Mouse (Mus musculus): ENCODE results near the gene Sppl2c. TPM values are rescaled to one million over a fixed set of nuclear protein-coding genes. Genes with fewer than 3 reads are reported as not detected.

Sppl2c gene
- not detected for total RNA-seq (2021)
- long read RNA-seq, experiment 1: 0 reads
- long read RNA-seq, experiment 2: 0 reads

GRCm38 (mm10) chr11:104186135-104186836 lies at the start of gene Sppl2c:
Gene Sppl2c, plus strand, starts transcription at chr11:104186327.
- DNase-seq: no peak

GRCm38 (mm10) chr11:104138976-104139375 lies 47.2 kb upstream of the Sppl2c start:
- no peak for DNase-seq

GRCm38 (mm10) chr11:104144930-104145329 lies 41.2 kb upstream of the Sppl2c start:
- DNase-seq: no peak

GRCm38 (mm10) chr11:104148787-104149186 lies 37.3 kb upstream of the Sppl2c start:
- no peak for DNase-seq

- no peak for DNase-seq
These were observed 35.2 kb upstream of the Sppl2c start for GRCm38 (mm10) chr11:104150911-104151310.

- no peak for DNase-seq
These were observed 31.8 kb upstream of the Sppl2c start for GRCm38 (mm10) chr11:104154332-104154731.

GRCm38 (mm10) chr11:104154820-104155635 lies 31.1 kb upstream of the Sppl2c start:
- no peak for DNase-seq

- DNase-seq: no peak
These were observed 30.2 kb upstream of the Sppl2c start for GRCm38 (mm10) chr11:104155899-104156298.

GRCm38 (mm10) chr11:104156391-104156790 lies 29.7 kb upstream of the Sppl2c start:
- no peak for DNase-seq

- peak; percentile 79 for DNase-seq
These were observed 28.4 kb upstream of the Sppl2c start for GRCm38 (mm10) chr11:104157603-104158259.

GRCm38 (mm10) chr11:104158260-104158907 lies 27.7 kb upstream of the Sppl2c start:
- DNase-seq: no peak

- no peak for DNase-seq
These were observed 26.3 kb upstream of the Sppl2c start for GRCm38 (mm10) chr11:104159769-104160272.

- no peak for DNase-seq
These were observed 25.0 kb upstream of the Sppl2c start for GRCm38 (mm10) chr11:104161153-104161552.

- DNase-seq: no peak
These were observed 21.9 kb upstream of the Sppl2c start for GRCm38 (mm10) chr11:104164257-104164656.

GRCm38 (mm10) chr11:104171281-104171781 lies 14.8 kb upstream of the Sppl2c start:
- DNase-seq: peak; percentile 73

GRCm38 (mm10) chr11:104178893-104179292 lies 7.2 kb upstream of the Sppl2c start:
- DNase-seq: no peak

- no peak for DNase-seq
These were observed 6.3 kb upstream of the Sppl2c start for GRCm38 (mm10) chr11:104179804-104180203.

- no peak for DNase-seq
These were observed 4.0 kb upstream of the Sppl2c start for GRCm38 (mm10) chr11:104182141-104182540.

GRCm38 (mm10) chr11:104186837-104187150 lies 667 bp downstream of the Sppl2c start:
- DNase-seq: no peak

GRCm38 (mm10) chr11:104187766-104188165 lies 1.6 kb downstream of the Sppl2c start:
- DNase-seq: no peak

GRCm38 (mm10) chr11:104190008-104190407 lies 3.9 kb downstream of the Sppl2c start:
- DNase-seq: no peak

- no peak for DNase-seq
These were observed 9.3 kb downstream of the Sppl2c start for GRCm38 (mm10) chr11:104195382-104195781.
